Mouse (Mus musculus): ENCODE data around the gene Pth2r.
A peak's percentile ranks its signal among the peaks of the same experiment; 100 is the strongest.

The Pth2r gene

DNA sequence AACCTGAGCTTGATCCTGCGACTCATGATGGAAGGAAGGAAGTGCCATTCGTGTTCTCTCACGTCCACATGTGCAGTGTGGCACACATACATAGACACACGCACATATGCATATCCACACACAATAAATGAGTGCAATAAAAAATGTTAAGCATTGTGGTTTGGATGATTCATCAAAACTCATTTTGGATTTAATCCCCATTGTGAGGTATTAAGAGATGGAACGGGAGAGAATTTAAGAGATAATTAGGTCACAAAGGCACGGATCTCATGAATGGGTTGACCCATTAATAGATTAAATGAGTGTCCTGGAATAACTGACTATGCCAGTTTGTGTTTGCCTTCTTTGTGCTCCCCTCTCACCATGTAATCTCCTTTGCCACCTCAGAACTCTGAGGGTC is at the start of gene Pth2r:
Gene Pth2r, plus strand, starts transcription at position 301 of the 400 bp plus-strand sequence.
- no peak for DNase-seq (ENCODE audit: low spot score)

DNA sequence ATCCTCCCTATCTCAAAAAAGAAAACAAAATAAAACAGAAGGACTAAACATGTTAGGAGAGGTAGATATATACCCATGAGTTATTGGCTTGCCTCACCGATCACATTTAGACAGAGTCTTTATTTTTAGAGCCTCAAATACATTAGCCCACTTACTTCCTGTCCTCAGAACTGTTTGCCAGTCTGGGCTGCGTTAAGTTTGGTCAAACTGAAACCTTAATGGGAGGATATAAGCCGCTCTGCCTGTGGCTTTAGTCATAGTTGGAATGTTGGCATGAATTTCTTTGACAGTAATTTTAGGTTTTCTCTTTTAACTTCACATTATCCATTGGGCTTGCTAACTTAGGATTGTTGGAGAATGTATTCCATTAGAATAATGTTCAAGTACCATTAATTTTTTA is 44.1 kb upstream of the Pth2r start:
- DNase-seq (ENCODE audit: low spot score): no peak

DNA sequence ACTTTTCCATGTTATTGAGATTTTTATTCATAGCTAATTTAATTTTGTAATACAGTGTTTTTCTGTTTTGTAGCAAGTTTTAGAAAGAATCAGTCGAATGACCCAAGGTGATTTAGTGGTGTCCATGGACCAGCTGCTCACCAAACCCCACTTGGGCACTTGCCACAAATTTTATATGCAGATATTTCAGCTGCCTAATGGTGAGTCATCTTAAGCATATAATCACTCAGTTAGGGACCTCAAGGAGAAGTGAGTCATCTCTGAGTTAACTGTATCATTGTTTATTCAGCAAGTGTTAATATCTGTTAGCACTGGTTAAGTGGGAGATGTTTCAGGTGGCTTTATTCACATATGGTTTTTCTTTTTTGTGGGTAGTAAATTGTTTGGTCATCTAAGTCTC is 36.2 kb upstream of the Pth2r start:
- no peak for DNase-seq (ENCODE audit: low spot score)

DNA sequence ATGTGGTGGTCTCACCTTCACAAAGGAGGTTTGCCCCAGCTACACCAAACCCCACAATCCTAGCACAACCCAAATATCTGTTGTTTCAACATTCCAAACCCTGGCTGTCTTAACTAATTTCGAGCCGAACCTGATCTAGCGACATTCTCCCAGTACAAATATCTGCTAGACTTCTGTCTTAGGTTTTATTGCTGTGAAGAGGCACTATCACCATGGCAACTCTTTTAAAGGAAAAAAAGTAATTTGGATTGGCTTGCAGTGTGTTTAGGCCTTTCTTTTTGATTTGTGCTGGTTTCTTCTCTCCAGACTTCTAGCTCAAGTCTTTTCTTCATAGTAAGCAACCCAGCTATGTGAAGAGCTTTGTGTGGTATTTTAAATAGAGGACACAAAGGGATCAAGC is 1.4 kb upstream of the Pth2r start:
- no peak for DNase-seq (ENCODE audit: low spot score)

DNA sequence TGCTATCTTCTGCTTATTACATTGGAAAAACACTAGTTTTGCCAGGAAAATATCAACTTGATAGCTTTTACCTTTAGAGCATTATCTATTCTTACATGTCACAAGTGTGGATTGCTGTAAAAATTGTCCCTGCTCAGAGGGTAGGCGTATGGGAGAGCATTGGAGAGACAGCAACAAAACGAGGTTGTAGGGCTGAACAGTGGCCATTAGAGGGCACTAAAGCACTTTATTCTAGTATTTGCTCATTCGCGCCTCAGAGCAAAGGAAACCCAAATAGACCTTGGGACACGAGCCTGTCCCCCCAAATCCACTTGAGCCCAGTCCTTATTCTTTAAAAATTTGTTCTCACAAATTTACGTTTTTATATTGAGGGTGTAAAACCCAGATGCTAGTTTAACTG is 910 bp downstream of the Pth2r start:
- peak; percentile 9 for DNase-seq (ENCODE audit: low spot score)

DNA sequence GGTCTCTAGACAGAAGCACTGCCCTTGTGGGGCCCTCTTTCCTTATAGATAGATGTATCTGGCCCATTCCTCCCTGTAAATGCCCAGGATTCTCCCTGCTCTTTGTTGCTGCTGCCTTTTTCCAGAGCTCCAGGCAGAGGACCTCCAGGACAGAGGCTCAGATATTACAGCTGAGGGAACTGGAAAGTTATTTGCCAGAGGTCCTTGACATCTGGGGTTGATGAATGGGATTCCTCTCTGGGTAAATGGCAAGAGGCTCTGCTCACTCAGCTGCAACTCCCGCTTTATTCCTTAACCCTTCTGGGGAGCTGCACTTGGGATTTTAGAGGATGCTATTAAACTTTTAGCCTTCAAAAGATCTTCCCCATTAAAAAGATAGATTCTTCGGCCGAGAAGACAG is 26.6 kb downstream of the Pth2r start:
- no peak for DNase-seq (ENCODE audit: low spot score)

DNA sequence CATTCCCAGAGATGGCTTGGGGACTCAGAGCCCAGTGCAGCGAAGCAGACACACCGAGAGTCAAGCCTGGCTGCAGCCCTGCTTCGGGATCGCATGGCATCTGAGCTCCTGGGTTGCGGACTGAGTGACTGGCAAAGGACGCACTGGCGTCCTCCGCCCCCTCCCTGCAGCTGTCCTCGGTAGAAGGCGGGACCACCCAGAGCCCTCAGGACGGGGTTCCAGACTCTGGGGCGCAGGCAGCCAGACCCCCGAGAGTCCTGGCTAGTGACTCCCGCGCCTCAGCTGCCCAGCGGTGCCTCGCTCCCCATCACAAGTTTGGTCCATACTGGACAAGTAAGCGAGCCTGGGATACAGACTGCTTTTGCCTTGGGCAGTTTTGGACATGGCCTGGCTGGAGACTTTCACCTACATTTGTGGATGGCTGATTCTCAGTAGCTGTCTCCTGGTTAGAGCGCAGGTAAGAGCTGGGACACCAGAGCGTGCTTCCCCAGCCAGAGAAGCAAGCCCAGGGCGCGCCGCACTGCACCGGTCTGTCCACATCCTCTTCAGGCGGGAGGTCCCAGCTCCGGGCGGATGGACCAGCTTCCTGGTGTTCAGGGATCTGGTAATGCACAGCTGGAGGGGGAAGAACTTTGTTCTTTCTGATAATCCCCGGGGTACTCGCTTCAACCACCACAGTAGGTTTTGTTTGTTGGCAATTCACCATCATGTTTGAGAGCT is 29.5 kb downstream of the Pth2r start:
- no peak for DNase-seq (ENCODE audit: low spot score)

DNA sequence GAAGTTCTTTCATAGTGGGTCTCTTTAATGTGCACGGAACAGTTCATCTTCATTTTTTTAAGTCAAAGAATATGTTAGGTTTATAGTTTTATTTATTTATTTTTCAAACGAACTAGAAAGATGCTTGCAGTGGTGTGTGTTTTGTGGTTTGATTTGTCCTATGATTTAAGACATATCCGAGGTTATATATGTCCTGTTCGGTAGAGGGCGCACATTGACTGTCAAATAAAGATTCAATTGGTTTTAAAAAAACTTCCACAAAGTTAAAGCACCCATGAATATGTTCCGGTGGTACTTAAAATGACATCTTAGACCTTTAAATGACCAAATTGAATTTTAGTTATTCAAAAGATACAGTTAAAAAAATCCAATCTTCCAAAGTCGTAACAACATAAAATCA is 30.3 kb downstream of the Pth2r start:
- no peak for DNase-seq (ENCODE audit: low spot score)

DNA sequence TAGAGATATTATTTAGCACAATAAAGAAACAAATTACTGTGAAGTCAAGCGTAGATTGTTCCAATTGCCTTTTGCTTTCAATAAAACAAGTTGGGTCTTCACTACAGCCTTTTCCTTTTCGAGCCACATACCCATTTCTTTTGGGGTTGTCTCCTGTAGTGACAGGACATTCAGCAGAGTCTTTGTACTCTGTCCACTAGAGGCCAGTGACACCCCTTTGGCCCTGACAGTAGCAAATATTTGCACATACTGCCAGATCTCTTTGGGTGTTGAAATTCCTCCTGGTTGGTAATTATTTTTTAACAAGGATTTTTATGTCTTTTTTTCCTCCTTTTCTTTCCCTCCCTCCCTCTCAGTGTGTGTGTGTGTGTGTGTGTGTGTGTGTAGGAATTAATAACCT is 31.0 kb downstream of the Pth2r start:
- DNase-seq (ENCODE audit: low spot score): no peak

DNA sequence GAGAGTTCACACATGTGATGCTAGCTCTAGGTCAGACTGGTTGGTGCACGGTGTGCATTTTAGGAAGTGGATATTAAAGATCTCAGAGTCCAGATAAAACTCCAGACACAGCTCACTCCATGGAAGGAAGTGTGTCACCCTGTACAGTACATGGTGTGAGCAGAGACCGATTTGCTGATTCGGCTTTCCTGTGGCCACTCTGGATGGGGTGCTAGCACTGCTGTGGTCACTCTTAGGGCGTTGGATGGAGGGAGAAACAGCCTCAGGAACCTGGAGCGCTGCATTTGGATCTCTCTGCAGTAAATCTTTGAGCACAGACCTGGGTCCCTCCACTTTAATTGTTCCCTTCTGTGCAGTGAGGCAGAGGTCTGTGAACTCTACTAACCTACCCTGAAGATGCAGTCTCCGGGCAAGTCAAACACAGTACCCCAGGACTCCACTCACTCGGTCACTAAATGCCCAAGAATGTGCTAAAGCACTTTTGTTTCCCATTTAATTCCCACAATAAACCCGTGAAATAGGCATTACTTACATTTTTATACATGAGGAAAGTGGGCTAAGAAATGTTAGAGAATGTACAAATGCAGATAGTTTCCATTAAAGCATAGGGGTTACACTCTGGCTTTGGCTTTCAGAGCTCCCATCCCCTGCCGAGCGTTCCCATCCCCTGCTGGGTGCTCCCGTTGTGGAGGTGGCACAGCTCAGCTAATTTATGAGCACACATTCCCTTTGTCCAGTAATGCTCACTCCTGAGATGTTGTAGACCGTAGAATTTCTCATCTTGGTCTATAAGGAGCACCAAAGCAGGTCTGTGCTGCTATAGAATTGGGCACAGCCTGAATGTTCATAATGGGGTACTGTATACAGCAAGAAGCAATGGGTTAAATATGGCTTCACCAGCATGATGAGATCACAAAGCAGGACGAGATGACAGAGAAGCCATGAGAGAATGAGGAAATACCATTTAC is 32.5 kb downstream of the Pth2r start:
- no peak for DNase-seq (ENCODE audit: low spot score)

DNA sequence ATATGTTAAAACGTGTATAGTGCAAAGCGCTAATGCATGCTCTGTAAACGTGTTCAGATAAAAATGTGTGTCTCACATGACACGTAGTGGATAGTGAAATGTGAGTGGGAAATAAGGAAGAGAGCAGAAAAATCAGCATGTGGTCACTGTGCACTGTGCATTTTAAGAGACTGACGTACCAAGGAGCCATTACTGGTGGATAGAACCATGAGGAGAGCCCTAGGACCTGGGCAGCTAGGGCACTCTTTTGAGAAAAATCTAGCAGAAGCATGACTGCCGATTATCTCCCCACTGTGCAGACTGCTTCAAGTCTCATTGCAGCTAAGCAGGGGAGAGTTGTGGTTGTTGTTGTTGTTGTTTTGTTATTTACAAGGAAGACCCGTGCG is 33.2 kb downstream of the Pth2r start:
- no peak for DNase-seq (ENCODE audit: low spot score)

DNA sequence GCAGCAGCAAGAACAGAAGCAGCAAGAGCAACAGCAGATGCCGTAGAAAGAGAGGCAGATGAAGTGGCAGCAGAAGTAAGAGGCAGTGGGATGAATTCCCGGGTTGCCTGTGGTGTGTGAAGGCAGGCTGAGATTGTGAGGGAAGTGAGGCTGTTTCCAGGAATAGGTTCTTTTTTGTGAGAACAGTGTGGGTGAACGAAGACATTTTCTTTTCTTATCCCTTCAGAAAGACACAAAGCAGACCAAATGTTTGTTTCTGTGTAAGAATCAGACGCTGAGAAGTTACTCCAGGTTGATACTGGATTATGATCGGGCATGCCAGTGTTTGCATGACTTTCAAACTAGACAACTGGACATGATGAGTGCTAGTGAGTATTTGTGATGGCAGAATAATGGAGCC is 52.2 kb downstream of the Pth2r start:
- no peak for DNase-seq (ENCODE audit: low spot score)

DNA sequence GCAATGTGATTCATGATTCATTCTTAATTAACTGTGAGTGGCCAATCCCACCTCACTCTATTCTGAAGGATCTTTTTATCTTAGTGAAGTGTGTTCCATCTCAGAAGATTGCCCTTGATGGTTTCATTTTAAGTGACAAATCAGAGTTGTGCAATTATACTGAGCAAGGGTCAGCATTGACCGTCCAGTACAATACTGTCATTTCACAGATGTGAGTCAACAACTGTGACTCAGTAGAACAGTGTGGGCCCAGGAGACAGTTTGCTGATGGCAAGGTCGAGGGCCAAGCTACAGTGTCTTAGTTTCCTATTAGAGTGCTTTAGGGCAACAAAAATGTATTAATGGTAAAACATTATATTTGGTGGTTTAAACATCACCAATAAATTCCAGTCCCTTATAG is 55.9 kb downstream of the Pth2r start:
- no peak for DNase-seq (ENCODE audit: low spot score)

DNA sequence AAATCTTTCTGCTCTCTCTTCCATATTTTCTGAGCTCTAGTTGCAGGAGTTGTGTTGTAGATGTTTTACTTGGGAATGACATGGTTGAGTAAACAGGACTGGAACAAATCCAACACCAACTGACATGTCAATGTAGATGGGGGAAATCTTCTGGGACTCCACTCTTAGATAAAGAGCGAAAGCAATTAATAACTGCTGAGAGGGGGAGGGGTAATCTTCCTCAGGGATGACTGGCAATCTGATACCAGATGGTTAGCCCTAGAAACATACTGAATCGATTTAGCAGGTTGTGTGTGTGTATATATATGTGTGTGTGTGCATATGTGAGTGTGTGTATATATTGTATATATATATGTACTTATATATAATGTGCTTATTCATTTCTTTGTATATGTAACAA is 58.4 kb downstream of the Pth2r start:
- DNase-seq (ENCODE audit: low spot score): no peak

DNA sequence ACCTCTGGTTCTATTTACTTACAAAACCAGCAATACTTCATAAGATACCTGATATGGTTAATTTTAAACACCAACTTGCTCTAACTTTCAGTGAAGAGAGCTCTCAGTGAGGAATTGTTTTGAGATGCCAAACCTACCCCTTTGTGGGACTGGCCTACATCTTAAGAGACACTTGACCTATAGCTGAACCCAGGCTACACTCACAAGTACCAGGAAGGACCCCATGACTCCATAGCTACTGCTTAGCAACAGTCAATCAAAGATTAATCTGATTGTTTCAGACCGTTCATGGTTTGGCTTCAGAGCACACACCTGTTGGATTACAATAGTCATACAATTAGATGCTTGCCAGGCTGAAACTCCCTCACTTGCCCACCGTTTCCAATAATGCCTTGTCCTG is 71.1 kb downstream of the Pth2r start:
- DNase-seq (ENCODE audit: low spot score): no peak

DNA sequence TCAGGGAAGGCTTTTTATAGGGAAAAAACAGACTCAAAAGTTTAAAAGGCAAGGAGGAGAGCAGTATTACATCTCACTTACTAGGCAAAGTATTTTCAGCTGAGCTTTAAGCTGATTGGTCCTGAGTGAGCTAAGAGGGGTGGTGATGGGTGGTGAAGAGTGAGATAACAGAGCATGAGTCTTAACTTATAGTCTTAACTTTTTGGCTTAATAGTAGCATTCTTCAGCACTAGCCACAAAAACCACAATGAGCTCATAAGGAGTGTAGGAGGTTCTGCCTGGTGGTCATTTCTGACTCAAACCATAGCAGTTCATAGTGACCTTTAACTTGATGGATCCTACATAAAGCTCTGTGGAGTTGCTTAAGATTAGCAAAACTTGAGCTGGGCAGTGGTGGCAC is 72.3 kb downstream of the Pth2r start:
- DNase-seq (ENCODE audit: low spot score): no peak

DNA sequence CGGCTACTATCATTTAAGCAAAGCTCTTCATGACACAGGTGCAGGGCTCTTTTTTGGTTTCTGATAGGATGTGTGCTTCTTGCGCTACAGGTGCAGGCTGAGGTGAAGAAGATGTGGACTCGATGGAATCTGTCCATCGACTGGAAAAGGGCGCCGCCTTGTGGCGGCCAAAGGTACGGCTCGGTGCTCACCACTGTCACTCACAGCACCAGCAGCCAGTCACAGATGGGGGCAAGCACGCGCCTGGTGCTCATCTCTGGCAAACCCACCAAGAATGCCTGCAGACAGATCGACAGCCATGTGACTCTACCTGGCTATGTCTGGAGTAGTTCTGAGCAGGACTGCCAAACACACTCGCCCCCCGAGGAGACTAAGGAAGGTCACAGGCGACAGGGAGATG is 106.5 kb downstream of the Pth2r start:
- DNase-seq (ENCODE audit: low spot score): no peak

DNA sequence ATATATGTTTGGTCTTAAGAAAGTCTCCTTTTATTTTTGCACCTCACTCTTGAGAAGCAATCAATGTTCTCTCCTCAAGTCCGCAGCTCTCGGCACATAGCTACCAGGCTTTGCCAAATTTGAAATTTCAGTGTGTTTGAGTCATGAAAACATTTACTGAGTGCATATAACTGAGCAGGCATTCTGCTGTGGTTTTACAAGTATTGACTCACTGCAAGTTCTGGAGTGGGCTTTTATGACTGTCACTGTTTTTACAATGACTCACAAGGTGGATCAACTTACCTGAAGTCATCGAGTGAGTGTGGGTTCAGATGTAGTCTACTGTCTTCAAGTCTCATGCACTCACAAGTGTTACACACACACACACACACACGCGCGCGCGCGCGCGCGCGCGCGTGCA is 107.8 kb downstream of the Pth2r start:
- no peak for DNase-seq (ENCODE audit: low spot score)

DNA sequence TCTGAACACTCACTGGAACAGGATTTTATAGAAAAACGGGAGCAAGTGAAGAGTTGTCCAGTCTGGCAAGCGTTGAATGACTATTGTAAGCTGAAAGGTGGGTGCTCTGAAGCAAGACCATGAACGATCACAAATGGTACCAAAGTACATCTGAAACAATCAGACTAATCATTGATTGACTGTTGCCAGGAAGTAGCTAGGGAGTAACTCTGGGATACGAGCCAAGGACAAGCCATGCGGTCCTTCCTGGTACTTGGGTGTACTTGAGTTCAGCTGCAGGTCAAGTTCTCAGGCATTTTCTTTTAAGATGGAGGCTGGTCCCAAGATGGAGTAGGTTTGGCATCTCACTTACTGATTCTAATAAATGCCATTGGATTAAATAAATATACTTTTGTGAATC is 125.6 kb downstream of the Pth2r start:
- no peak for DNase-seq (ENCODE audit: low spot score)

DNA sequence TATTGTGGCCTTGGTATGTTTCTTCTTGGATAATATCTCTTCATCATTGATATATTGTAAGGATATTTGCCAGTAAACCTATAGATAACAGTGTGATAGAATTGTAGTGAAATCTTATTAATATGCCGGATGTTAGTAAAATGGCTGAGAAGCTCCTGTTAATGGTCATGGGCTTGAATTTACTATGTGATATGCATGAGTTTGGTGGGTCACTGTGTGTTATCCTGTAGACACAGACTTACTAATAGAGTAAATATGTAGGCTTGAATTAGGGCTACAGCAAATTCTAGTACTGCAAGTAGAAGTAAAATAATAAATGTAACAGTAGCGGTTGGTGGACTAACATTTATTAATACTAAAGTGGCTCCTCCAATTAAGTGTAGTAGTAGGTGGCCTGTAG is 139.1 kb downstream of the Pth2r start:
- no peak for DNase-seq (ENCODE audit: low spot score)

DNA sequence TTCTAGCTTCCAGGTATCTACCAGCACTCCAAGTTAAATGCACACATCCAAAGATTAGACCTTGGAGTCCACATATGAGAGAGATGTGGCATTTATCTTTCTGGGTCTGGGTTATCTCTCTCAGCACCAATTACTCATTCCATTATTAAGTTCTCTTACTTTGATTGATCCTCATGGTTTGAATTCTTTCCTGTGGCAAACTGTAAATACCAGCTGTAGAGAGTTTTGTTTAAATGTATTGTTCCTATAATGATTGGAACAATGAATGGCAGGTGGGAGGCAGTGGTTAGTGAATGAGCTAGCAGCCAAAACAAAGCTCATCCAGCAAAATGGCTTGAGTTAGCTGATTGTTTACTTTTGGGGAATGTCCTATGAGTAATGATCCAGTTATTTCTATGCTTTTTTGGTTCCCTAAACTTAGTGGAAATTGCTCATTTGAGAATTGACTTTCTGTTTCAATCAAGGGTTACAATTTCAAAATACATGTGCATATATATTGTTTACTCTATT is 140.7 kb downstream of the Pth2r start:
- DNase-seq (ENCODE audit: low spot score): no peak
